10 mouse cellular contexts compared by ENCODE assay signal in genomic region chr4:126301584-126302309, GRCm38 (mm10). TPM values are rescaled to one million over a fixed set of nuclear protein-coding genes. Genes with fewer than 3 reads are reported as not detected.
DNase-seq lines count a peak whose midpoint lies in the region; ATAC-seq lines count a peak whose summit lies in the region.
"Had no signal": no experiment of that assay in that cellular context is flagged by ENCODE, and none has a peak within 500 bp of the region (broad histone marks: within the 10 kb centered on the region; RNA-seq: fewer than 3 reads in every experiment).

No protein-coding gene starts in this region.

- peak overlapping the region; percentile 44 for H3K4me3 ChIP-seq in kidney, embryonic 16.5 days (ENCODE audit: low read length)
- peak overlapping the region; percentile 30 for H3K4me3 ChIP-seq in hindbrain, embryonic 16.5 days (ENCODE audit: low read length)

- 0 out of 2 replicates have a peak, but pooled peaks cover 5% of the 10 kb centered on the region for H3K9me3 ChIP-seq in kidney, embryonic 16.5 days (ENCODE audit: low read length)
- no peaks in the 10 kb centered on the region for H3K9me3 ChIP-seq in hindbrain, embryonic 16.5 days (ENCODE audit: control insufficient read depth, low read length)

- H3K27ac ChIP-seq in kidney, embryonic 16.5 days (ENCODE audit: low read length): no peak overlapping the region
- H3K27ac ChIP-seq in hindbrain, embryonic 16.5 days (ENCODE audit: low read depth, low read length): no peak overlapping the region
- H3K27ac ChIP-seq: liver, embryonic 14.5 days had no signal

- peaks cover 27% of the 10 kb centered on the region for H3K4me1 ChIP-seq in kidney, embryonic 16.5 days (ENCODE audit: insufficient read depth, low read length)
- H3K4me1 ChIP-seq in hindbrain, embryonic 16.5 days (ENCODE audit: control insufficient read depth, insufficient read depth, low read depth, low read length): peaks cover 18% of the 10 kb centered on the region

- ATAC-seq in kidney, embryonic 16.5 days (ENCODE audit: low FRiP score, low TSS enrichment): peak; percentile 20; the same call in 1 of the 2 replicates
- no peak for ATAC-seq in hindbrain, embryonic 16.5 days
- ATAC-seq: Patski had no signal

- H3K36me3 ChIP-seq in kidney, embryonic 16.5 days (ENCODE audit: insufficient read depth, low read length): no peaks in the 10 kb centered on the region
- H3K36me3 ChIP-seq in hindbrain, embryonic 16.5 days (ENCODE audit: control insufficient read depth, insufficient read depth, low read length): no peaks in the 10 kb centered on the region

- H3K27me3 ChIP-seq in kidney, embryonic 16.5 days (ENCODE audit: insufficient read depth, low read length): peaks cover 36% of the 10 kb centered on the region
- H3K27me3 ChIP-seq in hindbrain, embryonic 16.5 days (replicated peaks; ENCODE audit: control insufficient read depth, insufficient read depth, low read length): peaks cover 43% of the 10 kb centered on the region
- H3K27me3 ChIP-seq: Patski had no signal

- peak overlapping the region; percentile 72 for H3K4me2 ChIP-seq in kidney, embryonic 16.5 days (replicated peaks; ENCODE audit: low read depth, low read length)
- H3K4me2 ChIP-seq in hindbrain, embryonic 16.5 days (ENCODE audit: low read length): peak overlapping the region; percentile 53

- WGBS in kidney, embryonic 16.5 days: 7% methylated on average over 27 of the region's 27 CpGs
- WGBS in hindbrain, embryonic 16.5 days: 1% methylated on average over 27 of the region's 27 CpGs

- H3K9ac ChIP-seq in kidney, embryonic 16.5 days (replicated peaks; ENCODE audit: low read length): 0 out of 2 replicates have a peak overlapping the region, but pooled peaks have one; percentile 45
- peak overlapping the region; percentile 39 for H3K9ac ChIP-seq in hindbrain, embryonic 16.5 days (ENCODE audit: low read depth, low read length)
- H3K9ac ChIP-seq: liver, embryonic 14.5 days had no signal

- no peak for DNase-seq in kidney, postnatal 10 days
- DNase-seq in cerebellum, postnatal 25 days: peak; percentile 54 to 63
- peak; percentile 41 for DNase-seq in neural tube, embryonic 10.5 days (ENCODE audit: extremely low spot score, low spot score)
- no peak for DNase-seq in gastrocnemius, postnatal 25 days
- no peak for DNase-seq in layer of hippocampus, postnatal 25 days (ENCODE audit: extremely low spot score in 1 of 2, low spot score in 1 of 2)
- no peak for DNase-seq in urinary bladder, postnatal 14 days (ENCODE audit: low spot score)

RNA-seq across cellular contexts. Expression of gene Col8a2, which starts 15.2 kb away (rescaled TPM):
- 11.1 and 11.4 TPM in 2 replicates for polyA plus RNA-seq in kidney, embryonic 16.5 days (2015; fragmentation: Nextera tagmentation; extraction: Ambion mirVana)
- polyA plus RNA-seq in hindbrain, embryonic 16.5 days (2015; fragmentation: Nextera tagmentation; extraction: Ambion mirVana): 5.8 and 6.8 TPM in 2 replicates
- total RNA-seq in gastrocnemius, postnatal 25 days (2021): 1 to 10 TPM in 1 of 2 experiments, under 1 TPM in 1; 0.96 to 3.9 TPM
- total RNA-seq in layer of hippocampus, postnatal 25 days (2021): 1 to 10 TPM; 1.2 to 1.5 TPM

RNA-seq across cellular contexts. Expression of gene Adprhl2, which starts 19.8 kb away (rescaled TPM):
- polyA plus RNA-seq in kidney, embryonic 16.5 days (2015; fragmentation: Nextera tagmentation; extraction: Ambion mirVana): 85.3 and 91.6 TPM in 2 replicates
- 83.1 and 84.1 TPM in 2 replicates for polyA plus RNA-seq in hindbrain, embryonic 16.5 days (2015; fragmentation: Nextera tagmentation; extraction: Ambion mirVana)
- total RNA-seq in gastrocnemius, postnatal 25 days (2021): 1 to 10 TPM; 7.4 to 8.4 TPM
- 10 to 100 TPM; 29.1 to 31.3 TPM for total RNA-seq in layer of hippocampus, postnatal 25 days (2021)

RNA-seq across cellular contexts. Expression of gene Tekt2, which starts 23.7 kb away (rescaled TPM):
- 3.9 and 5.5 TPM in 2 replicates for polyA plus RNA-seq in kidney, embryonic 16.5 days (2015; fragmentation: Nextera tagmentation; extraction: Ambion mirVana)
- 11.8 and 13.5 TPM in 2 replicates for polyA plus RNA-seq in hindbrain, embryonic 16.5 days (2015; fragmentation: Nextera tagmentation; extraction: Ambion mirVana)
- under 1 TPM; 0.31 to 0.88 TPM for total RNA-seq in gastrocnemius, postnatal 25 days (2021)
- 1 to 10 TPM in 1 of 2 experiments, under 1 TPM in 1; 0.94 to 2.0 TPM for total RNA-seq in layer of hippocampus, postnatal 25 days (2021)

RNA-seq across cellular contexts. Expression of gene Trappc3, which starts 39.6 kb away (rescaled TPM):
- polyA plus RNA-seq in kidney, embryonic 16.5 days (2015; fragmentation: Nextera tagmentation; extraction: Ambion mirVana): 113 and 120 TPM in 2 replicates
- polyA plus RNA-seq in hindbrain, embryonic 16.5 days (2015; fragmentation: Nextera tagmentation; extraction: Ambion mirVana): 179 and 199 TPM in 2 replicates
- 10 to 100 TPM; 18.0 to 21.0 TPM for total RNA-seq in gastrocnemius, postnatal 25 days (2021)
- 10 to 100 TPM; 84.7 to 84.9 TPM for total RNA-seq in layer of hippocampus, postnatal 25 days (2021)

RNA-seq across cellular contexts. Expression of gene Map7d1, which starts 45.6 kb away (rescaled TPM):
- 31.5 and 32.2 TPM in 2 replicates for polyA plus RNA-seq in kidney, embryonic 16.5 days (2015; fragmentation: Nextera tagmentation; extraction: Ambion mirVana)
- polyA plus RNA-seq in hindbrain, embryonic 16.5 days (2015; fragmentation: Nextera tagmentation; extraction: Ambion mirVana): 59.8 and 71.7 TPM in 2 replicates
- 100 to 1,000 TPM; 166 to 187 TPM for total RNA-seq in gastrocnemius, postnatal 25 days (2021)
- total RNA-seq in layer of hippocampus, postnatal 25 days (2021): 100 to 1,000 TPM; 242 to 265 TPM

Comparison
In these comparisons a context has a peak if more than half of its experiments do, and no peak if none do; other contexts are left out.
1. DNase-seq: peak in cerebellum, postnatal 25 days (2 of 2) and neural tube, embryonic 10.5 days (single experiment); none in kidney, postnatal 10 days (single experiment), gastrocnemius, postnatal 25 days (single experiment), layer of hippocampus, postnatal 25 days (0 of 2) and urinary bladder, postnatal 14 days (single experiment).